Mouse (Mus musculus) midbrain, embryonic 16.5 days (tissue): ENCODE data around the gene Gm20696. TPM values are rescaled to one million over a fixed set of nuclear protein-coding genes. Genes with fewer than 3 reads are reported as not detected.
A peak's percentile ranks its signal among the peaks of the same experiment; 100 is the strongest.

Experiments
- ATAC-seq: fragments of 200-750 bp; cut with Nextera tagmentation; 2 replicates; pipeline ENCODE4 v1.8.0; 2017; ENCODE audit warnings: moderate TSS enrichment
- H3K27ac ChIP-seq: fragments of 300-500 bp; sonication (generic); 2 replicates; pipeline ENCODE4 v1.5.1; 2014; ENCODE audit warnings: mild to moderate bottlenecking, low read length, mixed read lengths
- H3K27me3 ChIP-seq: fragments of 300-500 bp; sonication (generic); 2 replicates; pipeline ENCODE4 v1.6.1; 2014; ENCODE audit warnings: low read depth, low read length, mixed read lengths; ENCODE audit not compliant: control insufficient read depth, insufficient read depth
- H3K36me3 ChIP-seq: fragments of 300-500 bp; sonication (generic); 2 replicates; pipeline ENCODE4 v1.6.1; 2014; ENCODE audit warnings: mild to moderate bottlenecking, low read length, moderate library complexity, mixed read lengths; ENCODE audit not compliant: control insufficient read depth, insufficient read depth
- H3K4me1 ChIP-seq: fragments of 300-500 bp; sonication (generic); 2 replicates; pipeline ENCODE4 v1.6.1; 2014; ENCODE audit warnings: mild to moderate bottlenecking, low read length, mixed read lengths; ENCODE audit not compliant: control insufficient read depth, insufficient read depth
- H3K4me2 ChIP-seq: fragments of 300-500 bp; sonication (generic); 2 replicates; pipeline ENCODE4 v1.6.1; 2014; ENCODE audit warnings: mild to moderate bottlenecking, low read length, mixed read lengths
- H3K4me3 ChIP-seq: fragments of 300-500 bp; sonication (generic); 2 replicates; pipeline ENCODE4 v1.5.1; 2014; ENCODE audit warnings: low read depth, mild to moderate bottlenecking, low read length, moderate library complexity, mixed read lengths
- H3K9ac ChIP-seq: fragments of 300-500 bp; sonication (generic); 2 replicates; pipeline ENCODE4 v1.6.1; 2014; ENCODE audit warnings: low read depth, low read length, mixed read lengths
- H3K9me3 ChIP-seq: fragments of 300-500 bp; sonication (generic); replicated peaks from 2 replicates; pipeline ENCODE4 v1.6.1; 2014; ENCODE audit warnings: mild to moderate bottlenecking, low read length, mixed read lengths; ENCODE audit not compliant: control insufficient read depth, poor library complexity, severe bottlenecking
- WGBS: fragments of 180-500 bp; shearing (Covaris S2); extraction: QIAGEN DNeasy Blood & Tissue Kit; methylation state at CpG from one replicate; pipeline ENCODE4 v1.1.7; 2014; 5-methylcytosine and 5-hydroxymethylcytosine counted together
- polyA plus RNA-seq: library from polyadenylated mRNA; unstranded; fragments of >200 nt; fragmentation: Nextera tagmentation; extraction: Ambion mirVana; gene quantifications from 2 replicates; pipeline ENCODE4 v1.2.1, GENCODE M21; 2015

Gene Gm20696
- polyA plus RNA-seq, 1 experiment from 2014 or later = 2.4 TPM

DNA sequence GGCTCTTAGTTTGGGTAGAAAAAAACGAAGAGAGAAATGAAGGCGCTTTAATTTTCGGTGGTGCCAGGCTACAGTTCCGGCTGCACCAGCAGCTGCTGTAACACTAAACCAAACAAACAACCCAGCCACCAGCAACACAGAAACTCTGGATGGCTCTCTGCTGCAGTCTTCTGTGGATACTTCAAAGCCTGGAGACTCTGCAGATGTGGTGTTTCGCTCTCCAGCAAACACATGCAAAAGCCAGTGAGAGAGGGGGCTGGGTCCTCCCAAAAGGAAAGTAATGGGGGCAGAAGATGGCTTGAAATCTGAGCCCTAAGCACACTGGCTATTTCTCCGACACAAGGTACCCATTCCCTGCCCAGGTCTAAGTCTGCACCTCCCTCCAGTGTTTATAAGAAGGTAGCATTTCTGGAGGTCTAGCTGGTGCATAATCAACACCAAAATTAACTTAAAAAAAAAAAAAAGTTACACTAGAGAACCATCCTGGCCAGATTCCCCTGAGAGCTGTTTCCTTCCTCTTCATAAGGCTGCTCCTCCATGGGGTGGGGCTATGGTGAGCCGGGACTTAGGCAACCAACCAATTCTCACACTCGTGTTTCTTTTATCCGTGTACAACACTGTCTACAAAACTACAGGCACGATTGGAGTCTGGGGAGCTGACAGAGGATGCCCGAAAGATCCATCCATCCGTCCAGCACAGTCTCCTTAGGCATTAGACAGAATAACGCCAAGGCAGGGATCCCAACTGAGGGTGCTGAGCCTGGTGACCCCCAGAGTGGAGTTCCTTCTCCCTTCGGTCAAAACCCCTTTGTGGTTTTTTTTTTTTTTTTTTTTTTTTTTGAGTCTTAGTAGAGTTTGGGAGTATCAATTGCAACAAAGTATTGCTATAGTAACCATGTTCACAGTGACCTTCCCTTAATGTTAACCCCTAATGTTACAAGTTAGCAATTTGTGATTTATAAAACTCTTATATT lies 55.9 kb downstream of the Gm20696 start:
- 59% methylated on average over 14 of the region's 14 CpGs for WGBS
- no peak overlapping the region for H3K4me2 ChIP-seq
- no peaks in the 10 kb centered on the region for H3K9me3 ChIP-seq
- H3K27ac ChIP-seq = no peak overlapping the region
- H3K27me3 ChIP-seq = no peaks in the 10 kb centered on the region; the same call in 1 of the 2 replicates
- no peak overlapping the region for H3K9ac ChIP-seq
- no peak overlapping the region for H3K4me3 ChIP-seq
- H3K36me3 ChIP-seq = no peaks in the 10 kb centered on the region
- peaks cover 14% of the 10 kb centered on the region for H3K4me1 ChIP-seq
- ATAC-seq = no peak

DNA sequence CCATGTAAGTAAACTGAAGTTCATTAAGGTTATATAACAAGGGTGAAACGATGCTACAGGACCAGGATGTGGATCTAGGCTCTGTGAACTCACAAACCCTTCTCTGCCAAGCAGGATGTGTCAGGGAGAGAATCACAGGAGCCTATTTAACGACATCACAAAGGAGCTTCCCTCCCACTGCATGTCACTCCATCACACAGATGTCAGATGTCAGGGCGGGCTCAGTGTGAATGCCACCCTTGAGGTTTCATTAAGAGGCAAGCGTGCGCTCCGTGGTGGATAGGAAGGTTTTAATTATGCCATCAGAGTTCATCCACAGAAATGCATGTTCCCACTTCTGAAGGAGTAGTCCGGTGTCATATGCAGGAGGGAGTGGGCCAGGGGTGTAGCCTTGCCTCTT lies 60.5 kb downstream of the Gm20696 start:
- Histone ChIP-seq H3K9ac (no peak overlapping the region), H3K27me3 (no peaks in the 10 kb centered on the region), H3K4me1 (no peaks in the 10 kb centered on the region), H3K4me3 (no peak overlapping the region), H3K9me3 (no peaks in the 10 kb centered on the region), H3K36me3 (no peaks in the 10 kb centered on the region), H3K4me2 (no peak overlapping the region), H3K27ac (no peak overlapping the region)
- no peak for ATAC-seq
- 39% methylated on average over 7 of the region's 7 CpGs for WGBS

- H3K27ac ChIP-seq = no peak overlapping the region
- WGBS = 82% methylated on average over 2 of the region's 2 CpGs
- ATAC-seq = no peak
- no peaks in the 10 kb centered on the region for H3K9me3 ChIP-seq
- H3K4me1 ChIP-seq = peaks cover 1% of the 10 kb centered on the region; the same call in 1 of the 2 replicates
- H3K9ac ChIP-seq = no peak overlapping the region
- H3K4me3 ChIP-seq = no peak overlapping the region
- H3K36me3 ChIP-seq = no peaks in the 10 kb centered on the region
- H3K4me2 ChIP-seq = no peak overlapping the region
- no peaks in the 10 kb centered on the region for H3K27me3 ChIP-seq
Measured at GRCm38 (mm10) chr6:99604758-99605157, 61.8 kb downstream of the Gm20696 start.

- Histone ChIP-seq H3K4me1 (peaks cover 7% of the 10 kb centered on the region; the same call in 1 of the 2 replicates), H3K9ac (no peak overlapping the region), H3K4me3 (no peak overlapping the region), H3K4me2 (no peak overlapping the region), H3K36me3 (no peaks in the 10 kb centered on the region), H3K9me3 (no peaks in the 10 kb centered on the region), H3K27me3 (no peaks in the 10 kb centered on the region), H3K27ac (no peak overlapping the region)
- ATAC-seq = no peak
- 91% methylated on average over 7 of the region's 7 CpGs for WGBS
Measured at GRCm38 (mm10) chr6:99602434-99602833, 64.2 kb downstream of the Gm20696 start.

DNA sequence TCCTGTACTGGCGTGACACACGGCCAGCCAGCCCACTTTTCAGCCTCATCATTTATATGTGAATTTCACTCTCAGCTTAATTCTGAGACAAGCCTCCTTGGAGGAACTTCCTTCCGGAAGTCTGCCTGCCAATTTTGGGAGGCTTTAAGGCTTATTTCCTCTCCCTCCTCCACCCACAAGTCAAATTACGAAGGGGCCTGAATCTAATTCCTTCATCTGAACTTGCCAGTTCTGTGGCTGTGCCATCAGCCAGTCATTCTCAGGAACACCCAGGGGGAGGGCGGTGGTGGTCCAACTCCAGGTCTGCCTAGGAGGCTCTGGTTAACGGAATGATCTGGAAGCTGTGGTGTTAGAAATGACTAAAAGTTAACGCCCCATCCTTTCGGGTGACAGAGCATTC lies 65.7 kb downstream of the Gm20696 start:
- H3K4me2 ChIP-seq = no peak overlapping the region
- H3K27ac ChIP-seq = no peak overlapping the region
- no peak overlapping the region for H3K9ac ChIP-seq
- H3K4me1 ChIP-seq = peaks cover 7% of the 10 kb centered on the region; the same call in 1 of the 2 replicates
- no peak for ATAC-seq
- WGBS = 82% methylated on average over 8 of the region's 8 CpGs
- H3K36me3 ChIP-seq = no peaks in the 10 kb centered on the region
- no peaks in the 10 kb centered on the region for H3K27me3 ChIP-seq
- H3K4me3 ChIP-seq = no peak overlapping the region
- H3K9me3 ChIP-seq = no peaks in the 10 kb centered on the region

GRCm38 (mm10) chr6:99600168-99600793 lies 66.3 kb downstream of the Gm20696 start:
- no peaks in the 10 kb centered on the region for H3K27me3 ChIP-seq
- 23% methylated on average over 10 of the region's 10 CpGs for WGBS
- H3K4me3 ChIP-seq = no peak overlapping the region
- no peaks in the 10 kb centered on the region for H3K36me3 ChIP-seq
- peak; percentile 84 for ATAC-seq
- H3K4me2 ChIP-seq = peak overlapping the region; percentile 43
- no peaks in the 10 kb centered on the region for H3K9me3 ChIP-seq
- H3K4me1 ChIP-seq = peaks cover 7% of the 10 kb centered on the region; the same call in 1 of the 2 replicates
- no peak overlapping the region; the same call in 1 of the 2 replicates for H3K9ac ChIP-seq
- no peak overlapping the region for H3K27ac ChIP-seq

DNA sequence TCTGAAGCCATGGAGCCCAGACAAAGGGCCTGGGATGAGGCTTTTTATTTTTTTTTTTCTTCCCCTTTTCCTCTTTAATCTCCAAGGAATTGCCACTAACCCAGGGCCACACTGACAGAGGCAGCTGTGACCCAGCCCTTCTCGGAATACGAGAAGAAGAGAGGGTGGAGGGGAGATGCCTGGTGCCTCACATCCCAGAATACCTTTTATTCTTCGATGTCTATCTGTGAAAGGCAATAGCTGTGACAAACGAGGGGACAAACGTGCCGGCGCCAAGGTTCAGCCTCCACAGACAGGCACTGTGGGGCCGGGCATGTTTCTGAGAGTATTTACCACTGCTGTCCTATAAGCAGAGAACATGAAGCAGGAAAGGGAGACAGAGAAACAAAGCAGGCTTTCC lies 66.9 kb downstream of the Gm20696 start:
- peak overlapping the region; percentile 27 for H3K4me2 ChIP-seq
- H3K27ac ChIP-seq = peak overlapping the region; percentile 33; the same call in 1 of the 2 replicates
- H3K9ac ChIP-seq = peak overlapping the region; percentile 10; the same call in 1 of the 2 replicates
- no peak overlapping the region for H3K4me3 ChIP-seq
- peak; percentile 30 for ATAC-seq
- H3K36me3 ChIP-seq = no peaks in the 10 kb centered on the region
- H3K4me1 ChIP-seq = peaks cover 7% of the 10 kb centered on the region; the same call in 1 of the 2 replicates
- WGBS = 9% methylated on average over 8 of the region's 8 CpGs
- no peaks in the 10 kb centered on the region for H3K27me3 ChIP-seq
- no peaks in the 10 kb centered on the region for H3K9me3 ChIP-seq

DNA sequence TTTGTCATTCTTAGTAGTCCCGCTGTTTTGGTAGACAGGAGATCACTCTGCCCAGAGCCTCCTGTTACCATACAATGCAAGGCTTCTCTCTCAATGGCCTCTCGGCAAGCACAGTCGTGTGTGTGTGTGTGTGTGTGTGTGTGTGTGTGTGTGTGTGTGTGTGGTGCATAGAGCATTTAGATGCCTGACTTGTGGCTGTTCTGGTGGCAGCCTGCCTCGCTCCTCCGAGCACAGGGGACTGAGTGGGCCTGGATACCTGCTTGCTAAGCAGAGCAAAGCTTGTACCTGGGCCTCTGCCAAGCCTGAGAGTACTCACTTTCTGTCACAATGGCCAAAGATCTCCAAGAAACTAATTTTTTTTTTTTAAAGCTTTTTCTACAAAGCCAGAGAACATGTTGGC lies 67.4 kb downstream of the Gm20696 start:
- H3K4me1 ChIP-seq = peaks cover 7% of the 10 kb centered on the region; the same call in 1 of the 2 replicates
- H3K27ac ChIP-seq = no peak overlapping the region
- 13% methylated on average over 5 of the region's 5 CpGs for WGBS
- H3K36me3 ChIP-seq = no peaks in the 10 kb centered on the region
- no peaks in the 10 kb centered on the region for H3K9me3 ChIP-seq
- no peak overlapping the region; the same call in 1 of the 2 replicates for H3K9ac ChIP-seq
- no peak overlapping the region for H3K4me3 ChIP-seq
- peak; percentile 64 for ATAC-seq
- no peaks in the 10 kb centered on the region for H3K27me3 ChIP-seq
- H3K4me2 ChIP-seq = no peak overlapping the region; the same call in 1 of the 2 replicates

- no peaks in the 10 kb centered on the region for H3K4me1 ChIP-seq
- no peak overlapping the region for H3K4me3 ChIP-seq
- WGBS = 68% methylated on average over 6 of the region's 6 CpGs
- no peaks in the 10 kb centered on the region for H3K9me3 ChIP-seq
- no peak for ATAC-seq
- no peaks in the 10 kb centered on the region for H3K36me3 ChIP-seq
- H3K27me3 ChIP-seq = no peaks in the 10 kb centered on the region
- no peak overlapping the region for H3K9ac ChIP-seq
- no peak overlapping the region for H3K27ac ChIP-seq
- H3K4me2 ChIP-seq = no peak overlapping the region
Measured at GRCm38 (mm10) chr6:99577040-99577439, 89.6 kb downstream of the Gm20696 start.
